Mouse (Mus musculus): ENCODE results near the gene Agpat1.

GRCm38 (mm10) chr17:34658145-34658544 lies 54.1 kb downstream of the Agpat1 start:
- no peak for TF ChIP-seq POLR2A (IDR thresholded peaks at IDR 0.05; ENCODE audit: low read depth, low read length)
- TF ChIP-seq CTCF (IDR thresholded peaks at IDR 0.05; ENCODE audit: extremely low read depth, insufficient read length, insufficient replicate concordance, low read depth, low read length) = no peak
